Mouse (Mus musculus): ENCODE data around the gene Sult6b2.
A peak's percentile ranks its signal among the peaks of the same experiment; 100 is the strongest.

Gene Sult6b2

DNA sequence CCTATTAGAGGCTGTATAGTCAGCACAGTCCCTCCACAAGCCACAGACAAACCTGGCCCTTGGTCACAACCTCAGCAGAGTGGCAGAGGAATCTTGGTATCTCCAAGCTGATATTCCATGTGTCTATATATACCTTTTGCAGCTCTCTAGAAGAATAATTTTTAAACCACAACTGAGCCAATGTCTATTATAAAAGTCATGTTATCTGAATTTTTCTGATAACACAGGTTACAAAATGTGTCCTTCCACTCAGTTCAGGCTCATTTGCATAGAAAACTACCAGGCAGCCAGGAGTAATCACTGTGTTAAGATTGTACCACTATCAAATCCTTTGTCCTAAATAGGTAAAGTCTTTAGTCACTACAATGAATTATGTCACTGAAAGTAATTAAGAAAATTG lies at the start of gene Sult6b2:
Gene Sult6b2, minus strand, starts transcription at position 101 of the 400 bp plus-strand sequence.
- DNase-seq (ENCODE audit: low spot score in 2 of 2), result no peak

DNA sequence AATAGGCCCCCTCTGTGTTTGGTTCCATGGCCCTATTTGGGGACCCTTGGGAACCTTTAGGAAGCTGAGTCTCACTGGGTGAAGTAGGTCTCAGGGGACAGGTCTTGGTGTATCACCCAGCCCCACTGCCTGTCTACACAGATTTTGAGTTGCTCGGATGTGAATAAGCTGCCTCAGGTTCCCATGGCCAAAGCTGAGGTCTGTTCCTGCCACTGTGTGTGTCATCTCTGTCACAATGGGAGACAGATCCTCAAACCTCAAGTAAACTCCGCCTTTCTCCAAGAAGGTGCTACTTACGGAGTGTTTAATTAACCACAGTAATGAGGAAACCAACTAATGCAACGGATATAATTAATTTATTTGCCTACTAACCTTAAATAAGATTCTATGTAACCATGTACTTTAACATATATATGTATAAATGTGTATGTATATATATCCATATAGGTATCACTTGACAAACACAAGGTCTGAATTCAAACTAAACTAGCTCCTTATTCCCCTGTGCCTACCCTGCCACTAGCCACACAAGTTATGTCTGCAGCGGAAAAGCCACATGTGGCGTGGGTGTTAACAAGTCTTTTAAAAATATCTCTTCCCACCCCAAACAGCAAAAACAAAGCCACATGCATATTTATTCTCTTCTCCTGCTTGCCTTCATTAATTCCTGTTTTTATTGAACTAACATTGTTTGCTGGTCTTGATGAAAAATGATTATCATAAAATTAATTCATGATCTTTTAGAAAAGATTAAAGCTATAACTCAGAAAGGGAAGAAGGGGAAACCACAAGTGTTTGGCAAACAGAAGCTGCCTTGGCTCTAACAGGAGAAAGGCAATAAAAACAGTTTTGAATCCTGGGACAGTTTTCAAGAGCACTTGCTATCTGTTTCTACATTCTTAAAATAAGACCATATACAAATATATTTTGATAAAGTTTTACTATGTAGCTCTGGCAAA lies 48.4 kb upstream of the Sult6b2 start:
- DNase-seq (ENCODE audit: low spot score in 2 of 2), result peak in 1 of 2 experiments; percentile 46

DNA sequence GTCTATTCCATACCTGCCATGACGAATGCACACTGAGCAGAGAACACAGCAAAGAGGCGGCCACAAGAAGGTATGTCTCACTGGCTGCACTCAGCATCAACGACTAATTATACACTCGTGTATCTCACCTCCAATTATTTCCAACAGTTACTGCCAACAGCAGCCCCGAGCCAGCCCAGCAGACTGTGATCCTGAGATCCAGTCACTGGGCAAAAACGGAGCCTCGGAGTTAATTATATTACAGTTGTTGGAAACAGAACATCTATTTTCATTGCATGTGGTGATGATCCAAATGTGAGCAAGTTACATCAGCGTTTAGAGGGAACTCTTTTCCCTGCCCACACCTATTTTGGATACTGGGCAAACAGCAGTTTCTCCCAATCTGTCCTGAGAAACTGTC lies 46.1 kb upstream of the Sult6b2 start:
- DNase-seq (ENCODE audit: low spot score in 2 of 2), result peak; percentile 37 to 46

DNA sequence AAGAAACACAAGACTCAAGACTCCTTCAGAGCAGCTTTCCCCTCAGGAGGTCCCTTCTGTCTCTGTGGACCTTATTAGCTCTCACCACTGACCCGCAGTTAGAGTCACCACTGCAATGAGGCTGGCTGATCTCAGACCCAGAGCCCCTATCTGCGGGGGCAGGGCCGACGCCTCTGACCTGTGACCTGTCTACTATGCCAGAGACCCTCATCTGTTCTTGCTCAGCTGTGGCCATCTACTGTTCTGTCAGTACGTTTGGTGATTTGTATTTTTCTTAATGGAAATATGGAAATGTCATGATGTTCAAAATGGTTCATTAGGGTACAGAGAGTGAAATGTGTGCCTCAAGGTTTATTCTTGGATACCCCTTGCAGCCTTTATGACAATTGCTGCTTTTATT lies 45.0 kb upstream of the Sult6b2 start:
- no peak for DNase-seq (ENCODE audit: low spot score in 2 of 2)

DNA sequence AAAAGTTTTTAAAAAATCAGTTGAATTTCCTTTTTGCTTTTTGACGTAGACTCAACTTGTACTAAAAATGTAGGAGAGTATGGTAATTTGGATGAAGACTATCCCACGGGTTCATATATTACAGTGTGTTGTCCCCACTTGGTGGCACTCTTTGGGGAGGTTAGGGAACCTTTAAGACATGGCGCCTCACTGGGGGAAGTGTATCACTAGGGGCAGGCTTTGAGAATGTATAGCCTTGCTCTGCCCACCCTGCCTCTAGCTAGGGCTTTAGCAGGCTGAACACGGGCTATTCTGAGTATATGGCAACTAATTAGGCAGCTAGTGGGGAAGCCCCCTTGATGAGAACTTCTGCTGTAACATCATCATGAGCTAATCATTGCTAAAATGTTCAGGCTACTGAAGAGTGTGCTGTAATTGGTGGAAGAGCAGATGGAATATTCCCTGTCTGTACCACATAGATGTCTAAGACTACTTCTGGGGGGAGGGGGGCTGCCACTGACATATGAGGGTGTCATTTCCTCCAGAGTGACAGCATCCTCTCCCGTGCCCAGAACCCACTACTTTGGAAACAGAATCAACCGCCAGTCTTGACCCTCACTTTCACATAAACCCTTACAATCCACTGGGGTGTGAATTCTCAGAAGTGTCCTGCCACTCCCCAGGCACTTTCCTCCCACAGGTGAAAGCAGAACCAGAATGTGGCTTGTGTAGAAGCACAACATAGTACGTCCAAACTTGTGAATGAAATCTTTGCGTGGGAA lies 43.8 kb upstream of the Sult6b2 start:
- no peak for DNase-seq (ENCODE audit: low spot score in 2 of 2)

DNA sequence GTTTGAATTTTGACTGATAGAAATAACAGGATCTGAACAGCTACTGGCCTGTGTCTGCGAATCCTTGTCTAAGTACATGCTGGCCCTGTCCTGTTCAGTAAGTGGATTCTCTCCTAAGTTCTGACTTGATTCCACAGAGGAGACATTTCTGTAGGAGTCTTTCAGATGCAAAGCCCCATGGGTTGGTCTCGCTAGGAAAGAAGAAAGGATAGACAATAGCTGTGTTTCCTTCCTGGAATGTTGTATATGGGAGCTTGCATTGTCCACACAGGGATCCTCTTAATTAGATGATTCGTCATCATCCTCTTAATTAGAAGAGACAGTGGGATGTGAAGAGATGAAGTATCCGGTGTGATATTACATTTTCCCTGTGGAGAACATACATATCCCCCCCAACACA lies 42.6 kb upstream of the Sult6b2 start:
- DNase-seq (ENCODE audit: low spot score in 2 of 2), result no peak

DNA sequence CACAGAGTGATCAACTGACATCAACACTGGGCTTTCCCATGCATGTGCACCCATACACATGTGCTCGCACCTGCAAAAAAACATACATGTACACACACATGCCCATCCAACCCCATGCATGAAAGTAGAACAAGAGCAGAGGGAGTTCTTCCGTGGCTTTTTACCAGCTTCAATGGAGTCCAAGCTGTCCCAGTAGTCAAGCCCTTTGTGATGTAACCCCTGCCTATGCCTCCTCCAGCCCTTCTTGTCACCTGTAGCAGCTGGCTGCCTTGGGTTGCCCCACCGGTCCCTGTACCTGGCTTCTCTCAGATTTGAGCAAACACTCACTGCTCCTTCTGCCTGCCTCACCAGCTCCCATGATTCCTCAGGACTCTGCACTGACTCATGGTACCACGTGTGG lies 40.8 kb upstream of the Sult6b2 start:
- no peak for DNase-seq (ENCODE audit: low spot score in 2 of 2)

DNA sequence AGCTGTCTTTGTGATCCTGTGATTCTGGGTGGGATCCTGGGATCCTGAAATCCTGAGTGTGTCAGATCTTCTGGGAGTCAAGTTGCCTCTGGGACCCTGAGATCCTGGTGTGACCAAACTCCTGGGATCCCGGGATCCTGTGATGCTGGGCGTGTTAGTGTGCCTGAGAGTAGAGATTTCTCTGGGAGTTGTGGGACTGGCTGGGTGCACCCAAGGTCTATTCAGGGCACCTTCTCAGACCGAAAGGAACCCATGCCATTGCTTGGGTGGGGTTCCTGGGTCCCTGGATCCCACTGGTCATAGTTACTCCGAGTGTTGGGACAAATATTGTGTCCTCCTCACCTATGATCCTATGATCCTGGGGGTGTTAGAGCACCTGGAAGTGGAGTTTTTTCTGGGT lies 39.8 kb upstream of the Sult6b2 start:
- no peak for DNase-seq (ENCODE audit: low spot score in 2 of 2)

DNA sequence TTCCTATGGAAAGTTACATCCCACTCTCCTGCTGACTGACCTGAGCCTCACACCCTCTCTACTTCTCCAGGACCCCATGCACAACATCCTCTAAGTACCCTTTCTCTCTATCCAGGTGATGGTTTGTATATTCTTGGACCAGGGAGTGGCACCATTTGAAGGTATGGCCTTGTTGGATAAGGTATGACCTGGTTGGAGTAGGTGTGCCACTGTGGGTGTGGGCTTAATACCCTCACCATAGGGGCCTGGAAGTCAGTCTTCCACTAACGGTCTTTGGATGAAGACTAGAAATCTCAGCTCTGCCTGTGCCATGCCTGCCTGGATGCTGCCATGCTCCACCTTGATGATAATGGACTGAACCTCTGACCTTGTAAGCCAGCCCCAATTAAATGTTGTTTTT lies 34.2 kb upstream of the Sult6b2 start:
- no peak for DNase-seq (ENCODE audit: low spot score in 2 of 2)

DNA sequence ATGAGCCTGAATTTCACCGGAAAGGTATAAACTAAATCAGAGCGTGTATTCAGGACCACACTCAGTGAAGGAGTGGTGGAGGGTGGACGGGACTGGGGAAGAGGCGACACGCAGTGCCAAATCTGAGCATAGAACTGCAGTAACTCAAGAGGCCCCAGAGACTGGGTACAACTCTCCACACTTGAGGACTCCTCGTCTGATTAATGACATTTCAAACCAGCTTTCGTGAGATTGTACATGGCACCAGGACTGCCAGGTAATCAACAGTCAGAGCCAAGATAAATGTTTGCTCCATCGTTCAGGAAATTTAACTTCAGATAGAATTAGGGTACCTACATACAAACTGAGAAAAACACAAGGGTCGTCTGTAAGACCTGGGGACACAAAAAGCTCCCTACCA lies 33.0 kb upstream of the Sult6b2 start:
- DNase-seq (ENCODE audit: low spot score in 2 of 2), result no peak

DNA sequence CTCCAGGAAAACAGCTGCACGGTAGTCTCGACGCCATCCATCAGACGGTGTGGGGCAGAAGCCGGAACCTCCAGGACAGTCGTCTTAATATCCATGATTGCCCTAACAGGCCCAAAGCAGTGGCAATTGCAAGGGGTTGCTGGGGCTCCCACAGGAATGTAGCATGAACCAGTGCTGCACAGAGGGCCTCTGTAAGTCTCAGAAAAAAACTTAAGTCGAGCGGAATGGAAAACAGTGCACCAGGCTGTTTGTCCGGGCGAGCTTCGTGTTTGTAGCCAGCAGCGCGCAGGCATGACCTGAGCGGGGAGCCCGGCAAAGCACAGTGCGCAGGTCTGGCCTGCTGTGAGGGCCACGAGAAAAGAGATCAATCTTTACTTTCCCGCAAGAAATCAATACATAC lies 31.4 kb upstream of the Sult6b2 start:
- no peak for DNase-seq (ENCODE audit: low spot score in 2 of 2)

DNA sequence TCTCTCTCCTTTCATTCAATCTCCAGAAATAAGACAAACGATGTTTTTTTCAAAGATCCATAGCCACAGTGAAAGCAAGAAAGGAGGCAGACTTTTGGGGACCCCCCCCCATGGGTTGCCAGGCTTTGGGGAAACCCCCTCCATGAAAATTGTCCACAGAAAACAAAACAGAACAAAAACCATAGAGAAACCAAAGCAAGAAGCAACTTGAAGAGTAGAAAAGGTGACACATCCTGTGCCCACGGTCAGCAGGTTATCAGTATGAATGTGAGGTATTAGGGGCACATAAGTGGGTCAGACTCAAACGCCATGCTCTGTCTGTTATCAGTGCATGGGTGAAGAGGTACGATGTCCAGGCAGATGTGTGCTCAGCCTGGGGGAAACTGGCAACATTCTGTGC lies 30.6 kb upstream of the Sult6b2 start:
- DNase-seq (ENCODE audit: low spot score in 2 of 2), result no peak

DNA sequence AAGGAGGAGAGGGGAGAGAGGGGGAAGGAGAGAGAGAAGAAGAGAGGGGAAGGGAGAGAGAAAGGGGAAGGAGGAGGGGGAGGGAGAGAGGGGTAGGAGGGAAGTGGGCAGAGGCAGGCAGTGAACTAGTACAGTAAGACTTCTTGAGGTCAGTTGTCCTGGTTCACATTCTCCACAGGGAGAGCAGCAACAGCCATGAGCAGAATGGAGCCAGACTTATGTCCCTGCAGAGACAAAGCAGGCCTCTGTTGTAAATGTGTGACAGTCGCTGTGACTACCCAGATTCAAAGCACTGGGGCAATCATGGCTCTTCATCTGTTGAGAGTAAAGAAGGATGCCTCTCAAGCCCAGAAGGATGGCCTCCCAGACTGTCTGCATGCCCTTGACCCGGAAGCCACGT lies 27.4 kb upstream of the Sult6b2 start:
- DNase-seq (ENCODE audit: low spot score in 2 of 2), result no peak

DNA sequence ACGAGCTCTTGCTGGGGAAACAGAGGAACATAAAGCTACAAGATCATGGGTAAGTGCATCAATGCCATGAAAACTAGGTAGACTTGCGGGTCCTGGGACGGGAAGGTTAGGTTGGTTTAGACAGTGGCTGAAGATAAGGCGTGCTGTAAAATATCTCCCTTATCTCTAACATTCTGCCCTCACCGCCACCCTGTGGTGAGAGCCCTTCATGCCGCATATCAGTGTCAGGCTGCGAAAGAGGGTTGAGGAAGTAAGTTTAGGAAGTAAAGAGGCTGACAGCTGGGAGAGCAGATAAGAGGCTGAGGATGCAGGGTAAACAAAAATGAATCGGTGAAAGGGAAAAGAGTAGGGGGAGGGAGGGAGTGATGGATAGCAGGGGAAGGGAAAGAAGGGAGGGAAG lies 26.9 kb upstream of the Sult6b2 start:
- no peak for DNase-seq (ENCODE audit: low spot score in 2 of 2)

DNA sequence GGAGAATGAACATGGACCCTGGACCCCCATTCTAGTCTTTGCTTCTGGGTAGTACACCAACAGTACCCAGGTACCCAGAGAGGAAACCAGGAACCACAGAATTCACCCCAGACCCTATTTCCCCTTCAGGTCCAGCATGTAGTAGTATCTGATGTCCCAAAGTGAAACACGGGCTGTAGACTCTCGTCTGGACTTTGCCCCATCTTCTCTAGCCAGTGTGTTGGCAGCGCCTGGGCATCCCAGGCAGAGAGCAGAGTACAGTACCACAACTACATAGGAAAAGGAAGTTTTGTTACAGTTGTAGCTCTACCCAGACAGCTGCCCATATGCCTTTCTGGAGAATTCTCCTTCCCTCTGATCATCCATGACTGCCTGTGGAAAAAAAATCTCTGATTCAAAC lies 25.9 kb upstream of the Sult6b2 start:
- no peak for DNase-seq (ENCODE audit: low spot score in 2 of 2)

DNA sequence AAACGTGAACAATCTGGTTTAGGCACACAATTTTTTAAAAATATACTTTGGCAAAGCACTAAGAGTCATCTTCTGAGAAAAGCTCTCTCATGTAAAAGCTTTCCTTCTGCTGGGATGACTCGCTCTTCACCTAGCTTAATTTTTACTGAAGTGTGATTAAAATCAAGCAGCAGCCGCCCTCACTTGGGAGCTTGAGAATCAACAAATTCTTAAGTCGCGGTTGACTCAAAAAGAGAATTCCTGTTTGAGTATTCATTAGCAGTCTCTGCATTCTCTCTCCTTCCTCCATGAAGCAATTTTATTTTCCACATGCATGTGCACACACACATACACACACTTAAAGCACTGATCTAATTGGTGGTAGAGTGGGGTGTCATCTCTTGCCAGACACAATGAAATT lies 21.1 kb upstream of the Sult6b2 start:
- no peak for DNase-seq (ENCODE audit: low spot score in 2 of 2)

DNA sequence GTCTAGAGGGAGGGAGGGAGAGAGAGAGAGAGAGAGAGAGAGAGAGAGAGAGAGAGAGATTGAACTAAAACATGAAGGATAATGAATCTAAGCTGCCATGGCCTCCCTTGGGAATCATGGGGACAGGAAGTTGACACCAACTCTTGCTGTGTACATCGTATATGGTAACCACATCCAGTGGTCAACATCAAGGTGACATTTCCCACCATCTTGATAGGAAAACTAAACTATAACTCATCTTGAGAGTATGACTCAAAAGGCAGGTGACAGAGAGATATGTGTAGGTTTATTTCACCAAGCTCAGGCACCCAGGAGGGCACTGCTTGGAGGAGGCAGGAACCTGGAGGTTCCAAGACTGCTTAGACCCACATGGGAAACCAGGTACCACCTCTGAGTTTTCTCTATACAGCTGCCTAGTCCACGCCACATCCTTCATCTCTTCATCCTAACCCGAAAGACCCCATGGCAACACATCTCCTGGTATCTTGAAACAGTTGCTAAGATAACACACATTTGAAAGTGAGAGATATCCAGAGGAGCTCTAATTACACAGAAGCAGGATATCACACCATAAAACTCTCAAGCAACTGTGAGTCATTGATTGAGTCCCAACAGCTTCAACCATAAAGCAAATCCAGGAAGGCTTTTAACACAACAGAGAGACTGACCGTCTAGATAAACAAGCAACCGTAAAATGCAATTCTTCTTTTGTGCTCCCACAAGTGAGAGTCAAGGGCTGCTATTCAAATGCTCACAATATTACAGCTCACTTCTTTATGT lies 18.9 kb upstream of the Sult6b2 start:
- DNase-seq (ENCODE audit: low spot score in 2 of 2), result no peak

DNA sequence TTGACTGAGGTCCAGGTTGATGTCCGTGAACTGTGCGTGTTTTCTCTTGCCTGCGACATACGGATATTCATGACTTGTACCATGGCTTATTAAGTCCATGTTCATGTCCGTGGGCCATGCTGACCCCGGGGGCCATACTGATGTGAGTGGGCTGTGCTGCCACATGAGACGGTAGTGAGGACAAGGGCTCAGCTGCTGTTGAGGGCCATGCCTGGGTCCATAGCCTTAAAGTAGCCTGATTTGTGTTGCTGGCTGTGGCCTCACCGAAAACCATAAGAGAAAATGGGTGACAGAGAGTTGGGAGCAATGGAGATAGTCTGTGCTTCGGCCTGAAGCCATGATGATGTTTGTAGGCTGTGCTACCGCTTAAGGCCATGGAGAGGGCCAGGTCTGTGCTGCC lies 14.0 kb upstream of the Sult6b2 start:
- no peak for DNase-seq (ENCODE audit: low spot score in 2 of 2)

DNA sequence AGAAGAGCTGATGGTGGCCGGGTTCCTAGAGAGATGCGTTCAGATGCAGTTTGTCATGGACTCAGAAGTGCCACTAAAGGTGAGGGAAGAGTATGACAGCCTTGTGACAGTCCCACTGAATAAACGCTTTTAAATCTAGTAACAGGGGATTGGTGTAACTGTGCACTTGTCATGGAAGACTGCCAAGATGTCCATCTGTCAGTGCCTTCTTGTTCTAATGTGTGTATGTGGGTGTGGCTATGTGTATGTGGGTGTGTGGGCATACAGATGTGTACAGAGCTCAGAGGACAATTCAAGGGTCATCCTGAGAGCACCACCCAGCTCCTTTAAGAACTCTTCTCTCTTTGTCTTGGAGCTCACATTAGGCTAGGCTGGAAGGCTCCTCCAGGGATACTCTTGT lies 11.2 kb upstream of the Sult6b2 start:
- DNase-seq (ENCODE audit: low spot score in 2 of 2), result no peak

DNA sequence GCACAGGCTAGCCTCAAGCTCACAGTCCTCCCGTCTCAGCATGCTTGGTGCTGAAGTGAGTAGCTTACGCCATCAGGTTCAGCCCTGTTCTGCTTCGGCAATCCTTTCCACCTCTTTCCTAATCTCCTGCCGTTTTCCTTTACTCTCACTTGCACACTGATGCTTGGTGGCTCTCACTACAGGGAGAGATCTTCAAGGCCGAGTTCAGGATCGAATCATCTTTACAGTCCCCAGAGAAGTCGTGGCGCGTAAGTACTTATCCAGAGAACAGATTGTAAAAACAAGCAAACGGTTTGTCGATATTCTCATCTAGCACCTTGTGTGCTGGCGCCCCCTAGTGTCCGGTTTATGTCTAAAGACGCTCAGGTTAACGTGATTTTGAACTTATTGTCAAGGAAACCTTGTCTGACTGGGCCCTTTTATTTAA lies 10.2 kb upstream of the Sult6b2 start:
- DNase-seq (ENCODE audit: low spot score in 2 of 2), result peak; percentile 94 to 96

DNA sequence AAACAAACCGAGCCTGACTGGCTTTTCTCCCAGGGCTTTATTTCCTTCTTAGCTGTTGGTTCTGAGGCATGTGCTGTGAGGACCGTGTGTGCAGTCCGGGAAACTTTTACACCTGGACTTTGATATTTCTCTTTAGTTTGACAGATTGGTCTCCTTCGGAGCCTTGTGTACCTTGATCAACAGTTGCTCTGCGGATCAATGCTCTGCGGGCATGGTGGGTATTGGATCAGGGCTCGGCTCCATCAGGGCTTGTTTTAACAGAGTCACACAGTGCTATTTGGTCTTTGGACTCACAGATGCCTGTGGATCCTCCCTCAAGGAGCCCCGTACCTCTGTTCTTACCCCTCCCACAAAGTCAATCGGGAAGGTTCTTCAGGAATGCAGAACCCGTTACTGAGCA lies 9.7 kb upstream of the Sult6b2 start:
- no peak for DNase-seq (ENCODE audit: low spot score in 2 of 2)

DNA sequence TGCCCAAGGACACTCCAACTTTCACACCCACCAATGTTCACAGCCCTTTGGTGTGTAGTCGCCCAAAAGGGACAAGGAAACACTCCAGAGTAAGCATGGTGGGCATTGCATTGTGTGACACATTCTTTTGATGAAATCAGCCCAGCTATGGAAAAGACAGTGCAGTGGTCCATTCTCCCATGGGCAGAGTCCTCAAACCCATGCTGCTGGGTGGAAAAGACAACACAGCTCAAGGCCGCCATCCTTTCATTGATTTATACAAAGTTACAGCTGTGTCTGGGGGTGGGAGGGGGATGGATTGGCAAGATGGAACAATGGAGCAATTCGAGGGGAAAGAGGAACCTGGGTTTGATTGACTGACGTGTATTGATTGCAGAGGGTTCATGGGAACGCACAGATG lies 8.7 kb upstream of the Sult6b2 start:
- DNase-seq (ENCODE audit: low spot score in 2 of 2), result no peak
